Comparison of ENCODE assay signal across 8 mouse cellular contexts in the genomic region with DNA sequence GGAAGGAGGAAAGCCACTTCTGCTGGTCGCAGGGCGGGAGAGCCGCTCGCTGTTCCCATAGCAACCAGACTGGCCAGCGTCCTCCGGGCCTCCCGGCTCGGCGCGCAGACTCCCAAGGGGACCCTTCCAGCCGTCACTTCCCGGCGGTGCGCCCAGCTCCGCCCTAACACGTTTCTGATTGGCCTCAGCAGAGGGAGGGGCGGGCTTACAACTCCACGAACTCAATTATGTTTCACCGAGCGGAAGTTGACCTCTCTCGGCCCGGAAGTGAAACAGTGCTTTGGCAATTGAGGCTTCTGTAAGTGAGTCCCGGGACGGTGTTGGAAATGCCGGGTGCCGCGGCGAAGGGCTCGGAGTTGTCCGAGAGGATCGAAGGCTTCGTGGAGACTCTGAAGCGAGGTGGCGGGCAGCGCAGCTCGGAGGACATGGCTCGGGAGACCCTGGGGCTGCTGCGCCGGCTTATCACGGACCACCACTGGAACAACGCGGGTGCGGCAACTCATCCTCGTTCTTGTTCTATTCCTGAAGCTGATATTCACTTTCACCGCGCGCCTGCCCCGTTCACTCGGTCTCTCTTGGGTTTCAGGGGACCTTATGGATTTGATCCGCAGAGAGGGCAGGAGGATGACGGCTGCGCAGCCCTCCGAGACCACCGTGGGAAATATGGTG. TPM values are rescaled to one million over a fixed set of nuclear protein-coding genes. Genes with fewer than 3 reads are reported as not detected.
A peak's percentile ranks its signal among the peaks of the same experiment; 100 is the strongest.
DNase-seq lines count a peak whose midpoint lies in the region; ATAC-seq lines count a peak whose summit lies in the region.

Gene Eif2b2, plus strand, starts transcription at position 246 of the 669 bp plus-strand sequence.

- DNase-seq in CD4-positive, CD25-positive, alpha-beta regulatory T cell, adult 2 months (ENCODE audit: low read depth, low spot score), result peak; percentile 96
- DNase-seq in fibroblast of lung, adult 2 months (ENCODE audit: low read depth), result peak; percentile 98
- peak; percentile 99 for DNase-seq in kidney, postnatal 14 days
- DNase-seq in liver, embryonic 13.5 days, result peak; percentile 97
- DNase-seq in neural tube, embryonic 10.5 days (ENCODE audit: extremely low spot score, low spot score), result peak; percentile 96

- H3K27me3 ChIP-seq in heart, embryonic 14.5 days (ENCODE audit: control insufficient read depth, insufficient read depth, low read length), result no peaks in the 10 kb centered on the region
- H3K27me3 ChIP-seq in liver, embryonic 13.5 days, result no peaks in the 10 kb centered on the region
- no peaks in the 10 kb centered on the region for H3K27me3 ChIP-seq in stomach, embryonic 16.5 days (ENCODE audit: control insufficient read depth, insufficient read depth, low read length)

- H3K36me3 ChIP-seq in heart, embryonic 14.5 days (ENCODE audit: control insufficient read depth, insufficient read depth, low read length), result peaks cover 37% of the 10 kb centered on the region
- peaks cover 36% of the 10 kb centered on the region for H3K36me3 ChIP-seq in liver, embryonic 13.5 days
- 0 out of 2 replicates have a peak, but pooled peaks cover 3% of the 10 kb centered on the region for H3K36me3 ChIP-seq in stomach, embryonic 16.5 days (ENCODE audit: control insufficient read depth, insufficient read depth, low read length)

- peak within 1 kb of the TSS; percentile 78 for H3K4me2 ChIP-seq in heart, embryonic 14.5 days (ENCODE audit: low read length)
- H3K4me2 ChIP-seq in liver, embryonic 13.5 days, result peak within 1 kb of the TSS; percentile 73
- H3K4me2 ChIP-seq in stomach, embryonic 16.5 days (ENCODE audit: low read depth, low read length), result peak within 1 kb of the TSS; percentile 95

- H3K9me3 ChIP-seq in heart, embryonic 14.5 days (ENCODE audit: control insufficient read depth, low read length), result no peaks in the 10 kb centered on the region
- H3K9me3 ChIP-seq in liver, embryonic 13.5 days (replicated peaks), result no peaks in the 10 kb centered on the region
- no peaks in the 10 kb centered on the region for H3K9me3 ChIP-seq in stomach, embryonic 16.5 days (replicated peaks; ENCODE audit: control insufficient read depth, low read length)

- peak within 1 kb of the TSS; percentile 84 for H3K9ac ChIP-seq in heart, embryonic 14.5 days (ENCODE audit: low read length)
- H3K9ac ChIP-seq in liver, embryonic 13.5 days, result peak within 1 kb of the TSS; percentile 77
- peak within 1 kb of the TSS; percentile 84 for H3K9ac ChIP-seq in stomach, embryonic 16.5 days (ENCODE audit: low read length)

- peak within 1 kb of the TSS; percentile 63 for H3K27ac ChIP-seq in brown adipose tissue, adult 24 weeks (replicated peaks; ENCODE audit: low read depth, low read length)
- H3K27ac ChIP-seq in heart, embryonic 14.5 days (replicated peaks in 1 of 2; ENCODE audit: control insufficient read depth in 1 of 2, insufficient read depth in 1 of 2, low read depth in 2 of 2, low read length in 2 of 2), result peak within 1 kb of the TSS in 1 of 2 experiments; percentile 64; a peak in 3 of 4 replicates
- H3K27ac ChIP-seq in liver, embryonic 13.5 days, result peak within 1 kb of the TSS; percentile 65
- H3K27ac ChIP-seq in stomach, embryonic 16.5 days (ENCODE audit: low read length), result peak within 1 kb of the TSS; percentile 72

- WGBS in heart, embryonic 14.5 days, result under 1% methylated on average over 54 of the region's 54 CpGs
- WGBS in liver, embryonic 13.5 days (ENCODE audit: insufficient replicate concordance), result under 1% methylated on average over 54 of the region's 54 CpGs
- WGBS in stomach, embryonic 16.5 days, result under 1% methylated on average over 54 of the region's 54 CpGs

- H3K4me3 ChIP-seq in brown adipose tissue, adult 24 weeks (ENCODE audit: insufficient read depth, low read depth, low read length), result peak within 1 kb of the TSS; percentile 88
- H3K4me3 ChIP-seq in heart, embryonic 14.5 days (ENCODE audit: control insufficient read depth in 1 of 2, insufficient read depth in 1 of 2, low read depth in 1 of 2, low read length in 2 of 2), result peak within 1 kb of the TSS; percentile 78 to 83
- H3K4me3 ChIP-seq in liver, embryonic 13.5 days (replicated peaks), result peak within 1 kb of the TSS; percentile 89
- H3K4me3 ChIP-seq in stomach, embryonic 16.5 days (replicated peaks; ENCODE audit: low read length), result peak within 1 kb of the TSS; percentile 85

- peak; percentile 100 for ATAC-seq in heart, embryonic 14.5 days (ENCODE audit: insufficient number of reproducible peaks, insufficient read depth, low FRiP score, low read depth)
- peak; percentile 100 for ATAC-seq in liver, embryonic 13.5 days (ENCODE audit: low read depth)
- peak; percentile 100 for ATAC-seq in stomach, embryonic 16.5 days (ENCODE audit: insufficient read depth, low FRiP score)

- H3K4me1 ChIP-seq in brown adipose tissue, adult 24 weeks (ENCODE audit: control insufficient read depth, insufficient read depth, insufficient read length, low read length), result 0 out of 2 replicates have a peak, but pooled peaks cover 4% of the 10 kb centered on the region
- peaks cover 2 to 19% of the 10 kb centered on the region in 2 experiments; a peak in 2 of 4 replicates for H3K4me1 ChIP-seq in heart, embryonic 14.5 days (ENCODE audit: control insufficient read depth in 2 of 2, insufficient read depth in 2 of 2, low read length in 2 of 2)
- peaks cover 26% of the 10 kb centered on the region for H3K4me1 ChIP-seq in liver, embryonic 13.5 days (replicated peaks)
- H3K4me1 ChIP-seq in stomach, embryonic 16.5 days (ENCODE audit: control insufficient read depth, insufficient read depth, low read length), result peaks cover 15% of the 10 kb centered on the region

RNA-seq across cellular contexts. Expression of gene Eif2b2, which starts in this region (rescaled TPM):
- 14.8 and 25.4 TPM in 2 replicates for polyA plus RNA-seq in brown adipose tissue, adult 24 weeks (2012; ENCODE audit: insufficient read depth, insufficient read length, missing spikeins)
- polyA plus RNA-seq in heart, embryonic 14.5 days (2014; fragmentation: Nextera tagmentation; extraction: Ambion mirVana), result 49.7 and 60.0 TPM in 2 replicates
- 49.4 and 49.9 TPM in 2 replicates for polyA plus RNA-seq in liver, embryonic 13.5 days (2015; fragmentation: Nextera tagmentation; extraction: Ambion mirVana)
- polyA plus RNA-seq in stomach, embryonic 16.5 days (2015; fragmentation: Nextera tagmentation; extraction: Ambion mirVana), result 72.9 and 82.5 TPM in 2 replicates
